Mouse (Mus musculus) spleen, adult 2 months (tissue): ENCODE results near the gene Mpp3.

Source experiments
- CTCF ChIP-seq: fragments of 200-500 bp; IDR thresholded peaks from 2 replicates; pipeline ENCODE4 v1.5.1; 2011; ENCODE audit warnings: mild to moderate bottlenecking, inconsistent platforms; ENCODE audit not compliant: insufficient read depth, insufficient read length, insufficient replicate concordance; ENCODE audit errors: extremely low read depth
- POLR2A ChIP-seq: fragments of 200-500 bp; IDR thresholded peaks from 2 replicates; pipeline ENCODE4 v1.6.1; 2011; ENCODE audit warnings: low read depth, low read length, inconsistent platforms

DNA sequence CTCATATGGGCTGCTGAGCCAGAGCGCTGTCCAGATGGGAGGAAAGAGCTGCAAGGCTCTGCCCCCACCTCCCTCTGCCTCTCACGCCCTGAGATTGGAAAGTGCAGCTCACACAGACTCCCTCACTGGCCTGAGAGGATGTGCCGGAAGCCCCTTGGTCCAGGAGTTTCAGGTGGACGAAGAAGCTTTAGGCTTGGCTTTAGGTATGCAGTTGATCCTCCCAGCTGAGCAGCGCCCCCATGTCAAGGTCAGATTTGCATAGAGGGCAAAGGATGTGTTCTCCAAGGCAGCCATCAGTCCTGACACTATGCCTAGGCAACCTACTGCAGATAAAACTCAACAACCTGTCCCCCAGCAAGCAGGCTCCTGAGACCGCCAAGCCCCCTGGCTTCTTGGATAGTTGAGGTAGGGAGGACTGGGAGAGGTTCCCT lies 45.3 kb downstream of the Mpp3 start:
- no peak for TF ChIP-seq CTCF
- no peak for TF ChIP-seq POLR2A
